Mouse (Mus musculus) CH12.LX (cell line): ENCODE measurements around the gene Cops3. TPM values are rescaled to one million over a fixed set of nuclear protein-coding genes. Genes with fewer than 3 reads are reported as not detected.
"Not testable (repeated sequence)": the region's sequence is repeated elsewhere in the genome, so short reads cannot be mapped to it uniquely, and the experiment has no call there.

ENCODE experiments used
- DNase-seq: peaks from one replicate; pipeline ENCODE4 v3.0.0-alpha.2; 2013; ENCODE audit errors: extremely low read depth
- H3K27ac ChIP-seq: 2 replicates; pipeline ENCODE4 v1.5.1; 2012; ENCODE audit warnings: low read depth, mild to moderate bottlenecking, control low read depth, moderate library complexity; ENCODE audit not compliant: insufficient read depth
- H3K27me3 ChIP-seq: replicated peaks from 2 replicates; pipeline ENCODE3; 2012; ENCODE audit warnings: inconsistent platforms
- H3K36me3 ChIP-seq, 2 experiments: replicated peaks in 1 of 2; 2 replicates each; pipeline versions ENCODE3 to v1.6.1; 2012; ENCODE audit warnings: inconsistent platforms in 1 of 2, low read length in 1 of 2, mild to moderate bottlenecking in 1 of 2, mixed read lengths in 1 of 2, moderate library complexity in 1 of 2; ENCODE audit not compliant: control insufficient read depth in 1 of 2, insufficient read depth in 1 of 2
- H3K4me1 ChIP-seq, 2 experiments: 2 replicates each; pipeline ENCODE4 v1.6.1; 2012; ENCODE audit warnings: inconsistent platforms in 1 of 2, moderate library complexity in 1 of 2; ENCODE audit not compliant: insufficient read depth in 2 of 2, control insufficient read depth in 1 of 2
- H3K4me2 ChIP-seq: 2 replicates; pipeline ENCODE4 v1.6.1; 2012; ENCODE audit warnings: low read depth, mild to moderate bottlenecking, control low read depth; ENCODE audit not compliant: poor library complexity, insufficient read depth, severe bottlenecking
- H3K4me3 ChIP-seq, 3 experiments: fragments of 150-350 bp in 1 of 3; sonication (generic) in 1 of 3; replicated peaks in 1 of 3; 2 replicates each; pipeline versions ENCODE3 to v1.5.1; 2011 to 2012; ENCODE audit warnings: low read depth in 2 of 3, low read length in 2 of 3, mild to moderate bottlenecking in 2 of 3, moderate library complexity in 2 of 3, control low read depth in 1 of 3, improper control_type of control experiment in 1 of 3, inconsistent platforms in 1 of 3, mixed read lengths in 1 of 3; ENCODE audit not compliant: poor library complexity in 1 of 3
- H3K79me2 ChIP-seq: replicated peaks from 2 replicates; pipeline ENCODE4 v1.6.1; 2012; ENCODE audit warnings: mild to moderate bottlenecking, moderate library complexity; ENCODE audit not compliant: control insufficient read depth, poor library complexity, insufficient read depth, severe bottlenecking; ENCODE audit errors: extremely low read depth
- H3K9ac ChIP-seq: 2 replicates; pipeline ENCODE4 v1.6.1; 2012; ENCODE audit warnings: low read depth, mild to moderate bottlenecking, control low read depth, moderate library complexity; ENCODE audit not compliant: insufficient read depth
- H3K9me3 ChIP-seq: replicated peaks from 2 replicates; pipeline ENCODE3; 2012; ENCODE audit warnings: low read length, inconsistent platforms, mixed read lengths
- CHD1 ChIP-seq: IDR thresholded peaks from 2 replicates; pipeline ENCODE4 v1.6.1; 2012; ENCODE audit warnings: low read depth, low read length, improper control_type of control experiment, inconsistent platforms
- E2F4 ChIP-seq: IDR thresholded peaks from 2 replicates; pipeline ENCODE4 v1.6.1; 2011; ENCODE audit warnings: low read depth, low read length, improper control_type of control experiment; ENCODE audit not compliant: insufficient replicate concordance
- ELF1 ChIP-seq: IDR thresholded peaks from 2 replicates; pipeline ENCODE4 v1.6.1; 2014; ENCODE audit warnings: low read depth, mild to moderate bottlenecking, inconsistent platforms, low read length, improper control_type of control experiment
- EP300 ChIP-seq: IDR thresholded peaks from 2 replicates; pipeline ENCODE4 v1.6.1; 2011; ENCODE audit warnings: low read length, improper control_type of control experiment
- GABPA ChIP-seq: IDR thresholded peaks from 2 replicates; pipeline ENCODE4 v1.6.1; 2012; ENCODE audit warnings: low read depth, low read length, improper control_type of control experiment, inconsistent platforms; ENCODE audit not compliant: insufficient replicate concordance
- HCFC1 ChIP-seq: IDR thresholded peaks from 2 replicates; pipeline ENCODE4 v1.6.1; 2012; ENCODE audit warnings: low read depth, mild to moderate bottlenecking, inconsistent platforms, low read length, improper control_type of control experiment
- MAFK ChIP-seq: IDR thresholded peaks from 2 replicates; pipeline ENCODE4 v1.6.1; 2011; ENCODE audit warnings: low read length, improper control_type of control experiment; ENCODE audit not compliant: insufficient replicate concordance
- MEF2A ChIP-seq: IDR thresholded peaks from 2 replicates; pipeline ENCODE4 v1.6.1; 2014; ENCODE audit warnings: low read depth, mild to moderate bottlenecking, inconsistent platforms, low read length, improper control_type of control experiment, borderline replicate concordance
- MYC ChIP-seq: IDR thresholded peaks from 2 replicates; pipeline ENCODE4 v1.6.1; 2011; ENCODE audit warnings: low read depth, mild to moderate bottlenecking, improper control_type of control experiment, low read length
- NELFE ChIP-seq: IDR thresholded peaks from 2 replicates; pipeline ENCODE4 v1.6.1; 2011; ENCODE audit warnings: low read depth, low read length, improper control_type of control experiment
- PAX5 ChIP-seq: IDR thresholded peaks from 2 replicates; pipeline ENCODE4 v1.6.1; 2012; ENCODE audit warnings: low read length, inconsistent platforms, mixed read lengths
- POLR2A ChIP-seq: IDR thresholded peaks from 2 replicates; pipeline ENCODE4 v1.6.1; 2011; ENCODE audit warnings: low read depth, mild to moderate bottlenecking, improper control_type of control experiment, low read length
- POLR2AphosphoS2 ChIP-seq: IDR thresholded peaks from 2 replicates; pipeline ENCODE4 v1.6.1; 2011; ENCODE audit warnings: low read depth, low read length, improper control_type of control experiment
- RCOR1 ChIP-seq: conservative IDR thresholded peaks from 2 replicates; pipeline ENCODE4 v1.6.1; 2012; ENCODE audit warnings: low read depth, mild to moderate bottlenecking, inconsistent platforms, low read length, improper control_type of control experiment
- SMC3 ChIP-seq: IDR thresholded peaks from 2 replicates; pipeline ENCODE4 v1.6.1; 2011; ENCODE audit warnings: low read depth, low read length, improper control_type of control experiment
- TBP ChIP-seq: conservative IDR thresholded peaks from 2 replicates; pipeline ENCODE4 v1.6.1; 2011; ENCODE audit warnings: low read depth, low read length, improper control_type of control experiment
- ZMIZ1 ChIP-seq: IDR thresholded peaks from 2 replicates; pipeline ENCODE4 v1.6.1; 2012; ENCODE audit warnings: low read depth, mild to moderate bottlenecking, inconsistent platforms, low read length, improper control_type of control experiment
- ZNF384 ChIP-seq: IDR thresholded peaks from 2 replicates; pipeline ENCODE4 v1.6.1; 2012; ENCODE audit warnings: low read depth, low read length, improper control_type of control experiment, inconsistent platforms
- dilution Hi-C: fragments of 300-500 bp; cut with MboI; formaldehyde crosslinking; loops from 2 replicates; pipeline ENCODE4 v1.14.3; 2020; ENCODE audit warnings: low sequenced_read_pairs; ENCODE audit not compliant: extremely low pct_unique_long_range_greater_than_20kb, extremely low pct_ligation_motif_present
- in situ Hi-C: fragments of 300-500 bp; cut with MboI; formaldehyde crosslinking; loops from 3 replicates; pipeline ENCODE4 v1.14.3; 2019; ENCODE audit warnings: low sequenced_read_pairs, low pct_ligation_motif_present, low pct_unique_long_range_greater_than_20kb, mixed read lengths
- polyA plus RNA-seq: library from polyadenylated mRNA; unstranded; fragments of >175 nt; gene quantifications from 2 replicates; pipeline ENCODE4 v1.2.1, GENCODE M21; 2012; ENCODE audit warnings: low read depth; ENCODE audit not compliant: insufficient read length
- total RNA-seq, 2 experiments: library from RNA; depleted of rRNA; stranded (reverse); fragments of 300-350 nt in 1 of 2; fragments of >200 nt in 1 of 2; gene quantifications; 2 replicates each; pipeline ENCODE4 v1.2.3; 2012 to 2014

Cops3 gene
- total and polyA plus RNA-seq, 3 experiments, result 128 to 317 (median 267) TPM

DNA sequence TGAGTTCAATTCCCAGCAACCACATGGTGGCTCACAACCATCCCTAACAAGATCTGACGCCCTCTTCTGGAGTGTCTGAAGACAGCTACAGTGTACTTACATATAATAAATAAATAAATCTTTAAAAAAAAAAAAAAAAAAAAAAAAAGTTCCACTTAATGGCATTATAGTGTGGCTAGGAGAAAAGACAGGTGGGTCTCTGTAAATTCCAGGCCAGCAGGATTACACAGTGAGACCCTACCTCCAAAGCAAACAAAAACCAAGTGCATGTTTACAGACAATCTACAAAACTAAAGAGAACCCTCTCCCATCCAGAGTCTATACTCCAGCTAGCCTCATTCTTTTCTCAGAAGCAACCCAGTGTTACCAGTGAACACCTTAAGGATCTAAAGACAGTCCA, 1.8 kb downstream of the Cops3 start:
- peak overlapping the region; percentile 97 for H3K9ac ChIP-seq
- H3K9me3 ChIP-seq, DNase-seq, H3K27ac ChIP-seq, in situ Hi-C loops, H3K27me3 ChIP-seq, dilution Hi-C loops: not testable (repeated sequence)
- peaks cover 16 to 47% of the 10 kb centered on the region in 2 experiments for H3K4me1 ChIP-seq
- H3K4me3 ChIP-seq, result peak overlapping the region; percentile 91 to 98 (median 92)
- H3K4me2 ChIP-seq, result peak overlapping the region; percentile 63
- peaks cover 55% of the 10 kb centered on the region for H3K79me2 ChIP-seq
- H3K36me3 ChIP-seq, result peaks cover 35 to 63% of the 10 kb centered on the region in 2 experiments
- TF ChIP-seq ZNF384, result 0 out of 2 replicates have a peak, but pooled peaks have one; percentile 13

DNA sequence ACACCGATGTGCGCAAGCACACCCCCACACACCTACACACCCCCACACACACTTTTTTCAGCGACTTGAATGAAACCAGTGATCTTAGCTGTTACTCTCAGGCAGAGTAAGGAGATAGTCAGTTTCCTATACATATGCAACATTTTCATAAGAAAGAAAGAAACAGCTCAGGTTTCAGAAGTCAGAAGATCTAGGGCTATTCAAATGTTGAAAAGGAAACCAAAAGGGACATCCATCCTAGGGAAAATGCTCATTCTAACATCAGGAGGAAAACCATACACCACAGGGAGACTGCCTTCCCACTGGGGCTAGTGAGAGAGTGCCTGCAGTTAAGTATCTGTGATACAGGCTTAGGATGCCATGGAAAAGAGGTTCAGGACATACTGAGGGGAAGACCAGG, 18.0 kb downstream of the Cops3 start:
- no peak for DNase-seq
- no peaks in the 10 kb centered on the region for H3K4me1 ChIP-seq
- H3K36me3 ChIP-seq, result peaks cover 81 to 97% of the 10 kb centered on the region in 2 experiments
- no peak overlapping the region for H3K9ac ChIP-seq
- in situ Hi-C loops, result no loop called here
- peaks cover 2% of the 10 kb centered on the region; the same call in 1 of the 2 replicates for H3K79me2 ChIP-seq
- dilution Hi-C loops, result no loop called here
- TF ChIP-seq POLR2A, result no peak
- TF ChIP-seq, all 38 proteins: peak for 0
- H3K4me3 ChIP-seq, result no peak overlapping the region
- H3K27me3 ChIP-seq, result no peaks in the 10 kb centered on the region
- H3K27ac ChIP-seq, result no peak overlapping the region
- no peak overlapping the region for H3K4me2 ChIP-seq
- no peaks in the 10 kb centered on the region for H3K9me3 ChIP-seq

DNA sequence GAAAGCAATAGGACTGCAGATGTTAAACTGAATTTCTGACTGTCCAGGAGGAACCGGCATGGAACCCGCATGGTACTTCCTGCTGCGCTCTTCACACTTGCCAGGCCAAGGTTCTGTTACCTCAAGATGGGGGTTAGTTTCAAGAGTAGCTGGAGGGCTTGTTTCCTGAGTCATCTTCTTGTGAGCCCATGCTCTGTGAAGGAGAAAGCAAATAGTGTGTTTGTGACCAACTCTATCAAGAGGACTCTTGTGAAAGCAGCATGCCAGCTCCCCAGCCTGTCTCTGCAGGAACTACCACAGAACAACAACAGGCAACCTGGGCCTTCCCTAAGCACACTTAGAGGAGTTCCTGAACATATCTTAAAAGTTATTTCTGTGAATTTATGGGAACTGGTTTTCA, 21.7 kb downstream of the Cops3 start:
- Histone ChIP-seq H3K79me2 (no peaks in the 10 kb centered on the region), H3K27ac (no peak overlapping the region), H3K9me3 (no peaks in the 10 kb centered on the region), H3K4me3 (no peak overlapping the region), H3K4me2 (no peak overlapping the region), H3K9ac (no peak overlapping the region), H3K36me3 (peaks cover 66 to 78% of the 10 kb centered on the region in 2 experiments), H3K27me3 (no peaks in the 10 kb centered on the region), H3K4me1 (no peaks in the 10 kb centered on the region)
- DNase-seq, result no peak
- dilution Hi-C loops (no loop called here), in situ Hi-C loops (no loop called here)
- TF ChIP-seq EP300 (no peak), MYC (no peak), CHD1 (no peak), ZMIZ1 (no peak), PAX5 (no peak), SMC3 (no peak), MEF2A (no peak), ZNF384 (no peak), GABPA (no peak), ELF1 (no peak), TBP (no peak), RCOR1 (no peak), POLR2AphosphoS2 (no peak), MAFK (no peak), HCFC1 (no peak), E2F4 (no peak), NELFE (no peak), POLR2A (no peak)
